ENCODE assay signal across 35 mouse cellular contexts in the genomic region with DNA sequence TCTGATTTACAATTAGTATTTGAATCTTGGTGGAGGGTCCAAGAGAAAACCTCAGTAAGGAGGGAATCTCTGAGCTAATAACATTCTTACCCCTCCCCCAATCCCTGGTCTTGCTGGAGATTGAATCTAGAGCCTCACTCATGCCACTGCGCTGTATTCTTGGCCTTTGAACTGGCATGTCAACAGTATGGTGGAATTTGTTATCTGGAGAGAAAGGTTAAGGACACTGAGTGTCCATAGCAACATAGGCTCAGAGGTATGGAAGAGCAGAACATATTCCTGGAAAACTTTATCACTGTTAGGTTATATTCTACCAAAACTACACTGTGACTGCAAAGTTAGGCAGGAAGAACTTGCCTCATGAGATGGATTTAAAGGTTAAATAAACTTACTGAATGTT.
"Had no signal": no experiment of that assay in that cellular context is flagged by ENCODE, and none has a peak within 500 bp of the region (broad histone marks: within the 10 kb centered on the region; RNA-seq: fewer than 3 reads in every experiment).

No protein-coding gene starts in this region.

- H3K27me3 ChIP-seq: heart, embryonic 12.5 days; heart, embryonic 13.5 days; heart, embryonic 15.5 days; hindbrain, embryonic 12.5 days; hindbrain, embryonic 13.5 days; hindbrain, embryonic 15.5 days; intestine, embryonic 15.5 days; kidney, embryonic 15.5 days had no signal

- H3K9me3 ChIP-seq: heart, embryonic 10.5 days; heart, embryonic 12.5 days; heart, embryonic 13.5 days; heart, embryonic 15.5 days; hindbrain, embryonic 10.5 days; hindbrain, embryonic 12.5 days; hindbrain, embryonic 13.5 days; hindbrain, embryonic 15.5 days; intestine, embryonic 15.5 days; kidney, embryonic 15.5 days had no signal

- H3K4me2 ChIP-seq: heart, embryonic 11.5 days; heart, embryonic 12.5 days; heart, embryonic 13.5 days; heart, embryonic 15.5 days; hindbrain, embryonic 12.5 days; hindbrain, embryonic 13.5 days; hindbrain, embryonic 14.5 days; hindbrain, embryonic 15.5 days; intestine, embryonic 15.5 days; kidney, embryonic 15.5 days had no signal

- H3K36me3 ChIP-seq: hindbrain, embryonic 15.5 days; intestine, embryonic 15.5 days had no signal

- ATAC-seq: hindbrain, embryonic 16.5 days; hindbrain, postnatal 0 days; inflammation-experienced regulatory T-cells, adult 6 months; intestine, embryonic 15.5 days; intestine, embryonic 16.5 days; intestine, postnatal 0 days had no signal

- H3K4me3 ChIP-seq: heart, adult 2 months; heart, embryonic 10.5 days; heart, embryonic 12.5 days; heart, embryonic 13.5 days; heart, embryonic 15.5 days; hindbrain, embryonic 10.5 days; hindbrain, embryonic 12.5 days; hindbrain, embryonic 13.5 days; hindbrain, embryonic 15.5 days; intestine, embryonic 15.5 days; kidney, embryonic 15.5 days; layer of hippocampus, adult 2 months had no signal

- DNase-seq: heart, adult 18-20 months; heart, adult 2 months; heart, postnatal 10 days; heart, postnatal 14 days; heart, postnatal 4 days; kidney, adult 11 months; kidney, adult 18-20 months; kidney, adult 2 months; kidney, adult 8-10 months; kidney, adult 9 months; kidney, postnatal 10 days; kidney, postnatal 14 days; kidney, postnatal 25 days; kidney, postnatal 36 days; kidney, postnatal 4 days; layer of hippocampus, adult 9-11 months had no signal

- H3K4me1 ChIP-seq: heart, embryonic 10.5 days; heart, embryonic 12.5 days; heart, embryonic 13.5 days; heart, embryonic 15.5 days; hindbrain, embryonic 10.5 days; hindbrain, embryonic 12.5 days; hindbrain, embryonic 13.5 days; hindbrain, embryonic 15.5 days; intestine, embryonic 15.5 days; kidney, embryonic 15.5 days had no signal

- H3K9ac ChIP-seq: heart, embryonic 12.5 days; heart, embryonic 13.5 days; heart, embryonic 15.5 days; hindbrain, embryonic 12.5 days; hindbrain, embryonic 13.5 days; hindbrain, embryonic 14.5 days; hindbrain, embryonic 15.5 days; intestine, embryonic 15.5 days; kidney, embryonic 15.5 days had no signal

- H3K27ac ChIP-seq: heart, adult 2 months; heart, embryonic 10.5 days; heart, embryonic 13.5 days; heart, embryonic 15.5 days; hindbrain, embryonic 10.5 days; hindbrain, embryonic 12.5 days; hindbrain, embryonic 13.5 days; hindbrain, embryonic 14.5 days; hindbrain, embryonic 15.5 days; hindbrain, postnatal 0 days; intestine, embryonic 15.5 days; kidney, embryonic 15.5 days; kidney, postnatal 0 days; layer of hippocampus, adult 2 months had no signal
